Mouse (Mus musculus) olfactory bulb, adult 2 months (tissue): ENCODE data around the gene E2f4.

ENCODE experiments used
- CTCF ChIP-seq: fragments of 200-500 bp; IDR thresholded peaks from 2 replicates; pipeline ENCODE4 v1.5.1; 2012; ENCODE audit warnings: low read depth, mild to moderate bottlenecking, low read length, moderate library complexity; ENCODE audit not compliant: insufficient read depth
- POLR2A ChIP-seq: fragments of 200-500 bp; IDR thresholded peaks from 2 replicates; pipeline ENCODE4 v1.6.1; 2012; ENCODE audit warnings: mild to moderate bottlenecking, low read depth, low read length, moderate library complexity; ENCODE audit not compliant: insufficient read depth

- TF ChIP-seq POLR2A (no peak), CTCF (no peak)
Observed at GRCm38 (mm10) chr8:105345061-105345975, 47.9 kb downstream of the E2f4 start.
